Mouse (Mus musculus): ENCODE results near the gene Gm20388. TPM values are rescaled to one million over a fixed set of nuclear protein-coding genes. Genes with fewer than 3 reads are reported as not detected.
A peak's percentile ranks its signal among the peaks of the same experiment; 100 is the strongest.

Gene Gm20388
- polyA plus RNA-seq, 1 experiment from 2014 or later, result not detected

DNA sequence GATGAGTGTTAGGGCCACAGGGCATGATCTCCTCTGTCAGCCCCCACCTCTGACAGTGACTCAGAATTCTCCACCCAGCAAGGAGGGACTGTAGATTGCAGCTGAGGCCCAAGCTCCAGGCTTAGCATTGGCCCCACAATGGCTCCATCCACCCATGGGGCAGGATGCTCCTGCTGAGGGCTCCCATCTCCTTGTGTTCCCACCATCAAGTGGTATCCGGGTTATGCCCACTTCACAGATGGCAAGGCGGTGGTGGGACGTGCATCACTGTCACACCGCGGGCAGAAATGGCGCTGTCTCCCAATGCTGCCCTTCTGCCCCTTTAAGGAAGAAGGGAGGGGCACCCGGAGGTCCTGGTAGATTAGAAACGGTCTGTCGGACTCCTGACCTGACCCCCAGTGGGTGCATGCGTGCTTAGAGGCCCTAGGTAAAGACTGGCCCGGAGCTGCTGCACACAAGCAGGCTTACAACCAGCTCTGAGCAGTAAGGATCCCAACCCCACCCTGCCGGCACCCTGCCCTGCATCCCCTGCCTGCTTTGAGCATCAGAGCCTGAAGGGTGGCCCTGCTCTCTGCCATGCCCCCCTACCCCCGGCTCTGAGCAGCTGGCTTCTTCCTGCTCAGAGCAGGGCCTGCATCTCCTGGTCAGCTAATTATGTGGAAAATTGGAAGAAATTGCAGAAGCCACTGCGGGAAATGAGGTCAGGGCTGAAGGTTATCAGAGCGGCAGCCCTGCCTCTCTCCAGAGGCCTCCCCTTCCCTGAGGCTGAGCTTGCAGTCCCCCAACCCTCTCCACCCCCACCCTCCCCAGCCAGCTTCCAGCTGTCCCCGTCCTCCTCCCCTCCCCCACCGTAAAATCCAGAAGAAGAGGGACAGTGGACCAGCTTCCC is 384.6 kb downstream of the Gm20388 start:
- no peaks in the 10 kb centered on the region for H3K9me3 ChIP-seq (replicated peaks)
- peak overlapping the region; percentile 100 for H3K27ac ChIP-seq
- peak overlapping the region; percentile 43 for H3K4me3 ChIP-seq
- peak overlapping the region; percentile 86 for H3K4me2 ChIP-seq
- H3K36me3 ChIP-seq, result no peaks in the 10 kb centered on the region
- ATAC-seq, result peak; percentile 71
- peak overlapping the region; percentile 82 for H3K9ac ChIP-seq
- no peaks in the 10 kb centered on the region for H3K27me3 ChIP-seq (replicated peaks)
- 15% methylated on average over 16 of the region's 17 CpGs for WGBS (ENCODE audit: insufficient replicate concordance)
- peaks cover 91% of the 10 kb centered on the region for H3K4me1 ChIP-seq

DNA sequence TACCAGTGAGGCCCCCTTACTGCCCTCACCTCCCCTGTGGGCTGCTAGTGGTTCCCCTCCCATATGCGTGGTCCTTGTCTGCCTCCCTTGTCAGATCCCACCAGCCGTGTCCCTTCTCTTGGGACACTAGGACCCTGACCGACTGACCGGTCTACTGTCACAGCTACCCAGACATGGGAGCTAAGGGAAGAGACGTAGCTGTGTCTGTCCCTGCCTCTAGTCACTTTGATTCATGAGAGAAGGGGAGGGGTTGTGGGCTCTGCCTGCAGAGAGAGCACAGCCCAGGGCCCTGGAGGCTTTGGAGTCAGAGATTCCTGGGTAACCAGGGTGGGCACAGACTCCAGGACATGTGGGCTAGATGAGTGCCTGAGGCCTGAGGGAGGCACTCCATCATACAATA is 386.4 kb downstream of the Gm20388 start:
- no peak for ATAC-seq
- Histone ChIP-seq H3K27ac (peak overlapping the region; percentile 100), H3K9me3 (replicated peaks) (no peaks in the 10 kb centered on the region), H3K4me1 (peaks cover 84% of the 10 kb centered on the region), H3K27me3 (replicated peaks) (no peaks in the 10 kb centered on the region), H3K4me3 (no peak overlapping the region), H3K9ac (0 out of 2 replicates have a peak overlapping the region, but pooled peaks have one; percentile 82), H3K36me3 (no peaks in the 10 kb centered on the region), H3K4me2 (peak overlapping the region; percentile 86; the same call in 1 of the 2 replicates)
- 62% methylated on average over 5 of the region's 5 CpGs for WGBS (ENCODE audit: insufficient replicate concordance)

- Histone ChIP-seq H3K4me3 (no peak overlapping the region), H3K27ac (peak overlapping the region; percentile 45), H3K36me3 (no peaks in the 10 kb centered on the region), H3K27me3 (replicated peaks) (no peaks in the 10 kb centered on the region), H3K9ac (no peak overlapping the region), H3K4me2 (no peak overlapping the region), H3K9me3 (replicated peaks) (no peaks in the 10 kb centered on the region), H3K4me1 (peaks cover 74% of the 10 kb centered on the region)
- WGBS (ENCODE audit: insufficient replicate concordance), result 80% methylated on average over 22 of the region's 22 CpGs
- ATAC-seq, result no peak
These were observed 388.2 kb downstream of the Gm20388 start for GRCm38 (mm10) chr8:120298601-120299532.

GRCm38 (mm10) chr8:120300601-120301141 is 390.0 kb downstream of the Gm20388 start:
- H3K36me3 ChIP-seq, result no peaks in the 10 kb centered on the region
- ATAC-seq, result peak; percentile 73
- no peak overlapping the region for H3K4me3 ChIP-seq
- peak overlapping the region; percentile 56 for H3K9ac ChIP-seq
- H3K27me3 ChIP-seq (replicated peaks), result 0 out of 2 replicates have a peak, but pooled peaks cover under 1% of the 10 kb centered on the region
- 16% methylated on average over 13 of the region's 13 CpGs for WGBS (ENCODE audit: insufficient replicate concordance)
- H3K9me3 ChIP-seq (replicated peaks), result no peaks in the 10 kb centered on the region
- peaks cover 56% of the 10 kb centered on the region for H3K4me1 ChIP-seq
- peak overlapping the region; percentile 58 for H3K4me2 ChIP-seq
- H3K27ac ChIP-seq, result no peak overlapping the region

- no peaks in the 10 kb centered on the region for H3K36me3 ChIP-seq
- H3K4me3 ChIP-seq, result no peak overlapping the region
- no peak overlapping the region for H3K9ac ChIP-seq
- WGBS (ENCODE audit: insufficient replicate concordance), result 64% methylated on average over 11 of the region's 11 CpGs
- peaks cover 45% of the 10 kb centered on the region for H3K4me1 ChIP-seq
- peak overlapping the region; percentile 4; the same call in 1 of the 2 replicates for H3K27ac ChIP-seq
- H3K4me2 ChIP-seq, result no peak overlapping the region
- no peaks in the 10 kb centered on the region for H3K9me3 ChIP-seq (replicated peaks)
- no peak for ATAC-seq
- H3K27me3 ChIP-seq (replicated peaks), result peaks cover 25% of the 10 kb centered on the region
These were observed 392.5 kb downstream of the Gm20388 start for GRCm38 (mm10) chr8:120302941-120303675.

- Histone ChIP-seq H3K4me1 (peaks cover 35% of the 10 kb centered on the region), H3K27ac (no peak overlapping the region), H3K36me3 (no peaks in the 10 kb centered on the region), H3K9ac (no peak overlapping the region), H3K9me3 (replicated peaks) (no peaks in the 10 kb centered on the region), H3K27me3 (replicated peaks) (peaks cover 34% of the 10 kb centered on the region), H3K4me2 (no peak overlapping the region), H3K4me3 (no peak overlapping the region)
- 66% methylated on average over 9 of the region's 9 CpGs for WGBS (ENCODE audit: insufficient replicate concordance)
- ATAC-seq, result no peak
These were observed 393.5 kb downstream of the Gm20388 start for GRCm38 (mm10) chr8:120304097-120304496.

GRCm38 (mm10) chr8:120305800-120306385 is 395.3 kb downstream of the Gm20388 start:
- H3K4me1 ChIP-seq, result peaks cover 24% of the 10 kb centered on the region
- 73% methylated on average over 10 of the region's 10 CpGs for whole genome bisulfite sequencing (ENCODE audit: insufficient replicate concordance)
- peaks cover 52% of the 10 kb centered on the region for H3K27me3 ChIP-seq (replicated peaks)

DNA sequence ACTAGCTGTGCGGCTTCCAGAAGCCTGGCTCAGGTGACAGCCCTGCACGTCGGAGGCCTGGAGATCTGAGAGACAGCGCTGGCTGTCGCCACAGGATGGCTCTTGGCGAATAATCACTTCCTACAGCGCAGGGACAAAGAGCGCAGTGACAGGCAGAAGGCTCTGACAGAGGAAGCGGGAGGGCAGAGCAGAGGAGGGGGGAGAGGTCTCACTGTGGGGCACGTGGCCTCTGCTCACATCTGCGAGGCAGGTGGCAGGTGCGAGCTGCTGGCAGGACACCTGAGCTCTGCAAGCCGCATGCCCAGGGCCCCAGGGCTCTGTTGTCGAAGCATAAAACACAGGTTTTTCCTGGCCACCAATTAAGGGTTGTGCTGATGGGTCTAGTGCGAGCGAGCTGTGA is 396.5 kb downstream of the Gm20388 start:
- Histone ChIP-seq H3K36me3 (no peaks in the 10 kb centered on the region), H3K4me2 (no peak overlapping the region), H3K27me3 (replicated peaks) (peaks cover 53% of the 10 kb centered on the region), H3K4me1 (peaks cover 19% of the 10 kb centered on the region), H3K27ac (no peak overlapping the region), H3K9ac (no peak overlapping the region), H3K9me3 (replicated peaks) (no peaks in the 10 kb centered on the region), H3K4me3 (no peak overlapping the region)
- ATAC-seq, result peak; percentile 28; the same call in 1 of the 2 replicates
- 15% methylated on average over 16 of the region's 16 CpGs for WGBS (ENCODE audit: insufficient replicate concordance)

More at GRCm38 (mm10) chr8:120305800-120306385, 395.3 kb downstream of the Gm20388 start:
- no peak for ATAC-seq
- no peak overlapping the region for H3K9ac ChIP-seq
- no peaks in the 10 kb centered on the region for H3K36me3 ChIP-seq
- H3K27ac ChIP-seq, result no peak overlapping the region
- no peak overlapping the region for H3K4me3 ChIP-seq
- no peak overlapping the region for H3K4me2 ChIP-seq
- H3K9me3 ChIP-seq (replicated peaks), result no peaks in the 10 kb centered on the region

DNA sequence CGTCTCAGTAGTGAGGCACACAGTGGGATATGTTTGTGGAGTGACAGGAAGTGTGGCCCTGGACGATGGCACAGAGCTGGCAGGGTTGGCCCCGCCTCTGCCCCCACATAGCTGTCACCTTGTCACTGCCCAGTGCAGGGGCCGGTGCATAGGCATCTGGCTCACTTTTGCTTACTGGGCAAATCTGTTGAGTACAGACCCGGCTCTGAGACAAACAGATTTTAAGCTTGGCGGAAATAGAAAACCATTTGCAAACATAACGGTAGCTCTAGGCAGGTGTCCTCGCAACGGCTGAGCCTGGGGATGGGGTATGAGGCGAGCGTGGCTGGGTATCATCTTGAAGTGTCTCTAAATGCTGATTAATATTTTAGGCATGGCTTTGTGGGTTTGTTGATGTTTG is 396.9 kb downstream of the Gm20388 start:
- no peak overlapping the region for H3K4me2 ChIP-seq
- H3K4me3 ChIP-seq, result no peak overlapping the region
- no peaks in the 10 kb centered on the region for H3K9me3 ChIP-seq (replicated peaks)
- 44% methylated on average over 11 of the region's 11 CpGs for WGBS (ENCODE audit: insufficient replicate concordance)
- no peak overlapping the region for H3K9ac ChIP-seq
- peaks cover 18% of the 10 kb centered on the region for H3K4me1 ChIP-seq
- H3K36me3 ChIP-seq, result no peaks in the 10 kb centered on the region
- no peak overlapping the region for H3K27ac ChIP-seq
- peaks cover 53% of the 10 kb centered on the region for H3K27me3 ChIP-seq (replicated peaks)
- no peak for ATAC-seq

DNA sequence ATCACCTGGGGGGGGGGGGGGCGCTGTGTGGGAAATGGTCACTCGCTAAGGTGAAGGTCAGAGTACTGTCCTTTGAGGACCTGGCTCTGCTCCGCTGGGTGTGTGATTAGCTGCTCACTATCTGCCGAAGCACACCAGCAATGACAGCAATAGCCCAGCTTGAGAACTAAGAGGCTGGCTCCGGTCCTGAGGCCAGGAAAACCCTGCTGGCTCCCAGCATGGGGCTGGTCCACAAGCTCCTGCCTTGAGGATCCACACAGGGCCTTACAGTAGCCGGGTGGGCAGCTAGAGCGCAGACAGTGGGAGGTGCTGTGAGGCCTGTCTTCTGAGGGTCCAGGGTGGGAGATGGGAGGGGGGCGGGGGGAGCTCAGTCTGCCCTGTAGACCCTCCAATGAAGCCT is 397.5 kb downstream of the Gm20388 start:
- no peak overlapping the region for H3K9ac ChIP-seq
- ATAC-seq, result no peak
- no peak overlapping the region for H3K4me3 ChIP-seq
- H3K27me3 ChIP-seq (replicated peaks), result peaks cover 53% of the 10 kb centered on the region
- H3K36me3 ChIP-seq, result no peaks in the 10 kb centered on the region
- no peak overlapping the region for H3K27ac ChIP-seq
- WGBS (ENCODE audit: insufficient replicate concordance), result 68% methylated on average over 8 of the region's 8 CpGs
- no peaks in the 10 kb centered on the region for H3K9me3 ChIP-seq (replicated peaks)
- H3K4me2 ChIP-seq, result no peak overlapping the region
- H3K4me1 ChIP-seq, result peaks cover 12% of the 10 kb centered on the region

- H3K27ac ChIP-seq, result no peak overlapping the region
- no peak overlapping the region for H3K9ac ChIP-seq
- no peaks in the 10 kb centered on the region for H3K36me3 ChIP-seq
- no peak for ATAC-seq
- no peak overlapping the region for H3K4me2 ChIP-seq
- no peak overlapping the region for H3K4me3 ChIP-seq
- peaks cover 56% of the 10 kb centered on the region for H3K27me3 ChIP-seq (replicated peaks)
- H3K4me1 ChIP-seq, result peaks cover 11% of the 10 kb centered on the region
- H3K9me3 ChIP-seq (replicated peaks), result no peaks in the 10 kb centered on the region
- WGBS (ENCODE audit: insufficient replicate concordance), result 71% methylated on average over 9 of the region's 9 CpGs
These were observed 397.9 kb downstream of the Gm20388 start for GRCm38 (mm10) chr8:120308553-120308952.

Measured in liver, embryonic 12.5 days (tissue).